Mouse (Mus musculus) megakaryocyte, embryonic 14.5 days (primary cell): ENCODE measurements at regions not wholly inside any gene's neighbourhood (a gene's known extent, or its start where the extent isn't known, plus 50 kb on each side); places are given as distances from the start of the nearest gene placed in this dataset.

Source experiments
- FLI1 ChIP-seq: IDR thresholded peaks from 2 replicates; pipeline ENCODE4 v1.6.1; 2012; ENCODE audit warnings: low read length, inconsistent platforms, mixed read lengths
- GATA1 ChIP-seq: IDR thresholded peaks from 3 replicates; pipeline ENCODE4 v1.6.1; 2012; ENCODE audit warnings: mixed read lengths, low read length, inconsistent platforms, borderline replicate concordance

DNA sequence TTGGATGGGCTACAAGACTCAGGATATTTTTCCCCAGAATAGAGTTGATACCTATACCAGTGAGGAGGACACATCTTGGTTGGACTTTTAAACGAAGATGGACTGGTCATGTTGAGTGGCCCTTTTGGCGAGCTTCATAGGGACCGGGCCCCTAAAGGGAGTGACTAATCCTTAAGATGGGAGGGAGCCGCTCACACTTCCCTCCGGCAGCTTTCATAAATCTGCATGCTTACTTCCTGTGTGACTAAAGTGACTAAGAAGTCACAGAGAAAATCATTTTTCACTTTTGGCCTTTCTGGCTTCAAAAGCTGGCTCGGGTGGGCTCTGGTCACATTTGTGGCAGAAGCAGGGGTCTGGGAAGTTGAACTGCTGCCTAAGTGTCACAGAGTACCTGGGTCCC is 59.4 kb upstream of the Elk3 start:
- TF ChIP-seq GATA1 (no peak), FLI1 (no peak)
